Mouse (Mus musculus) 3T3-L1 (cell line): ENCODE results near the gene Pla2g2f.
A peak's percentile ranks its signal among the peaks of the same experiment; 100 is the strongest.

ENCODE experiments used
- DNase-seq: peaks from one replicate; pipeline ENCODE4 v3.0.0-alpha.2; 2015; ENCODE audit warnings: low read depth, low spot score

The Pla2g2f gene

DNA sequence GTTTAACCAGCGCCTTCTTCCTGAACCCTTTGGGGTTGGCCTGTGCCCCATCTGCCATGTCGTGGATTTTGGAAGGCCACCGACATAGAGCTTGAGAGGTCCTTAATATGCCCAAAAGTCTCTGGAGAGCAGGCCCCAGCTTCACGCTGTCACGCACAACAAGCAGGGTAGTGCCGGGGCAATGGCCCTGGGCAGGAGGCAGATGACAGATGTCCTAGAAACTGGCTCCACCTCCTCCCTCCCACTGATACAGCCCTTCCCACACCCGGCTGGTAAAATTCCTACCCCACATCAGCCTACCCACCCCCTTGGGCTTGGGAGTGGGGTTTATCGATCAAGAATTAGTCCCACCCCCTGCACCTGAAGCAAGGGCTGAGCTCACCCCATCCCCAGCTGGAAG lies at the start of gene Pla2g2f:
Gene Pla2g2f, minus strand, starts transcription at position 211 of the 400 bp plus-strand sequence.
- no peak for DNase-seq

DNA sequence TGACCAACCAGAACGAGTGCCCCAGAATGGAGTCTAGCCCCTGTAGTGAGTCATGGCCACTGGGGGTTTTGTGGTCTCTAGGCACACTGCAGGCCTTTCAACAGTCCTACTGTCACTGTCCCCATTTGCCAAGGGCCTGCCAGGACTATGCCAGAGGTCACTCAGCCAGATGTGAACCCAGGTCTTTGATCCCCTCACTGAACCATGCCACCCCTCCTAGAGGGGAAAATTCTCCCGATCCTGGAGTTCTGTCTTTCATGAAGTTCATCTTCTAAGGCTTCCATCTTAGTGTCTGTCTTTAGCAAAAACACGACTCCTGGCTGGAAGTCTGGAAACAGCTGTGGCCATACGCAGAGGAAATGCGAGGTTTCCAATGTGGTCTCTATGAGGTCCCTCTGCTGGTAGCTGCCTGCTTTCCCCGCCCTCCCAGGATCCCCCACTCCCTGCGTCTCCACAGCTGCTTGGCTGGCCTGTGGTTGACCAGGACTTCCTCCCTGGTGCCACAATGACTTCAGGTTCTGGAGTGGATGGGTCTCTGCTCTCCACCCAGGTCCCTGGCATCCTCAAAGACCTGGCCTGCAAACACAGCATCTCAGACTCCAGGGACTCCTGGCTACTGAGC lies 49.6 kb upstream of the Pla2g2f start:
- DNase-seq: no peak

DNA sequence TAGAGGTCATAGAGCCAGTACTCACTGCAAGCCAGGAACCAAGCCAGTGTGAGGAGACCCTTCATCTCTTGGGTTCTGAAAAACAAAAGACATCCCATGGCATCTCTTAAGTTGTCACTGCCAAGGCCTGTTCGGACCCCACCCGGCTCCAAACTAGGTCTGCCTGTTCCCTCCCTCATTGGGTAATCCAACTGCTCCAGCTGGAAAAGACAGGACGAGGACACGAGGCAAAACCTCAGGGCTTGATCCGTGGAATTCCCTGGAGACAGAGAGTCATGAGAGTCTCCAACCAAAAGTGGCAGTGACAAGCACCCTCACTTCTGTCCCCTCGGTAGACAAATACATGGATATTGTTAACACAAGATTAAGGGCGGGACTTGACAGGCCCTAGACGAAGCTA lies 48.7 kb upstream of the Pla2g2f start:
- DNase-seq: no peak

DNA sequence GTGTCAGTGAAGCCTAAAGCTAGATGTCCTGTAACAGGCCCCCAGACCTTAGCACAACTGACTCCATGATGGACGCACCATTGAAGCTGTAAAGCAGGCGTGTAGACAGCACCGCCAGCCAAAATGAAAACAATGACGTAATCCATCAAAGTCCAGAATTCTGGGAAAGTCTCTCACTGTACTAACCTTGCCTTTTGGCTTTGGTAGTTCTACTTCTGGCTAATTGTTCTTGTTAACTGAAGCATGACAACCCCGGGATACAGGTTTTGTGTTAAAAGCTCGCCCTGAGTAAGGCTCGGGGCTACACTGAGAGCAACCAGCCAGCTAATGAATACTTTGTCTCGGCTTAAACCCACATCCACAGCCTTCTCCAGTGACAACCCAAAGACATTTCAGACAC lies 47.8 kb upstream of the Pla2g2f start:
- DNase-seq: no peak

DNA sequence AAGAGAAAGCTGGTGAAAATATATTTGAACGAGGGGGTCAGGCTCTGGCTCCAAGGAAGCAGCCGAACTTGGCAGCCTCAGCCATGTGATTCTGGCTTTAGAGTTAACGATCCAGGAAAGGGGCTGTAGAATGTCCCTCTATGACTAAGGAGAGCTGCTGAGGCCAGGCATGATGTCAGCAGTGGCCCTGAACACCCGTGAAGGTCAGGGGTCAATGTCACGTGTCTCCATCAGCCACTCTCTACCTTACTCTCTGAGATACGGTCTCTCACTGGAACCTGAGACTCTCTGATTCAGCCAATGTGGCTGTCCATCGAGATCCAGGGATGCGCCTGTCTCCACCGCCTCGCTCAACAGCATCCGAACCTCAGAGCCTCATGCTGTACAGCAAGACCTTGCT lies 45.5 kb upstream of the Pla2g2f start:
- no peak for DNase-seq

DNA sequence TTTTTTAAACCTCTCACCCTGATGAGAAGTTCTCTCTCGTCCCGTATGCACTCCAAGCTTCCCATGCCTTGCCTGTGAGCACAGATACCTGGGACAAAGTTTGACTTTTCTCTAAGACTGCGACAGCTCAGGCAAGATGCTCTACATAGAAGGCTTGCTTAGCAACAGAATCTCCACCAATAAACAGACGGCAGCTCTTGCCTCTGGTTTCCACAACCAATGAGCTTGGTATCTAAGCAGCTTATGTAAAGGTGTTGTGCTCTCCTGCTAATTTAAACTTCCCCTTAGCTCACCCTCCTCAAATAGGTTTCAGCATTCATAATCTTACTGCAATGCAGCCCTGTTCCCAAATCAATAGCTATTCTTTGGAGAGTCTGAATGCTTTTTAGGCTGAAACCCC lies 44.2 kb upstream of the Pla2g2f start:
- no peak for DNase-seq

DNA sequence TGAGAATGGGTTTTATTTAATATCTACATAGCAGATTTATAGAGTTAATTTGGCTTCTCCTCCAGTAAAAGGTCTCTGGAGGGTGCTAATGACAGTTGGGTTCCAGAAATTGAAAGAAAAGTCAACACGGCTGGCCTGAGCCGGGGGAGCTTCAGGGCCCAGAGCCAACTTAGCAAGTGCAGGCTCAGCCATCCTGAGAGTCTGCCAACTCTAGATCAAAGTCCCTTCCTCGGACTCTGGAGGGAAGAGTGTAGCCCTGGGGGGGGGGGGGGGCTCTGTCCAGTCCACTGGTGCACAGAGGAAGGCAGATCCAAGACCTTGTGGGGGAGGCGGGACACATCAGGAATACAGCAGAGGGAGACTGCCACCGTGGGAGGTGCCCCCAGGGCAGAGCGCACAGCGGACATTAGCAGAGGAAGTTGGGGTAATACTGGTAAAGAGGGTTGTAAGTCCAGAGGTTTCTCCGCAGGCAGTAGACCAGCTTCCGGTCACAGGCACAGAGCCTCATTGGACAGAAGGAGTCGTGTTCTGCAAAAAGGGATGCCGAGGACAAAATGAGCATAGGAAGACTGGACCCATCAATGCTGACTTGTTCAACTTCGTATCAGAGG lies 42.8 kb upstream of the Pla2g2f start:
- no peak for DNase-seq

DNA sequence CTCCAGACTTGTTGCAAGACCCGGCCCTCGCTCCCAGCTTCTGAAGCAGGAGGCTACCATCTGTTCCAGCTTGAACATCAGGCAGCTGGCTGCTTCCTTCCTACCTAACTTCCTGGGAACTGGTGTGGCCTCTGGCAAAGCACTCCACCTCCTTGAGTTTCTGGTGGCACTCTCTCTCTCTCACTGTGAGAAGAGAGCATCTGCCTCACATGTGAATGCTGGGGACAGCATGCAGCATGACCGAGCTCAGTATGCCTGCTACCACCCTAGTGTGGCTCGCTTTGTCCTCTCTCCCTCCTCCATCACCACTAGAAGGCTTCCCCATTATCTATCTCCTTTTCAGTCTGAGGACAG lies 39.8 kb upstream of the Pla2g2f start:
- DNase-seq: peak; percentile 16

DNA sequence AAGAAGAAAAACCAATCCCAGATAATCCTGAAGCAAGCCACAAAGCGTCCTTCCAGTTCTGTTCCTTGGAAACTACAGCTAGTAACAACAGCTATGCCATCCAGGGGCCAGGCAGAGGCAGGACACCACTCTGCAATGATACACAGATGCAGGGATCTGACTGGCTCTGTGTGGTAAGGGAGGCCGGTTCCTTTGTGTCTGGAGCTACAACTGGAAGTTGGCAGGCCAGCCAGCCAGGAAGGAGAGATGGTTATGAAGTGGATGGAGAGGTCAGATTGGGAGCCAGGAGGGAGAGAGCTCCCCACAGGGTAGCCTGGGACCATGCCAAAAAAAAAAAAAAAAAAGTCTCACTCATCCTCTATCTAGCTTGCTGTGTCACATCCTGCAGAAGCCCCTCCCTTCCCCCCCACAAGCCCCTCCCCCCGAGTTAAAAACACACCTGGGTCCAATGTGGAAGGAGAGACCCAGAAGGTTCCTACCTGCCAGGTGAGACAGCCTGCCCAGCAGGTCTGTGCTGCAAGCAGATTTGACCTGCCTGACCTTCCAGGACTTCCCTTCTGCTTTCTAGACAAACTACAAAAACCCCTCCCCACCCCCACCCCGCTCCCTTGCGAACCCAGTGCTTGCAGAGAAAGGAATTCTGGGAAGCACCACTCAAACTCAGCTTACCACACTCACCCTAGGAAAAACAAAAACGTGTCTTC lies 39.2 kb upstream of the Pla2g2f start:
- peak; percentile 72 for DNase-seq

DNA sequence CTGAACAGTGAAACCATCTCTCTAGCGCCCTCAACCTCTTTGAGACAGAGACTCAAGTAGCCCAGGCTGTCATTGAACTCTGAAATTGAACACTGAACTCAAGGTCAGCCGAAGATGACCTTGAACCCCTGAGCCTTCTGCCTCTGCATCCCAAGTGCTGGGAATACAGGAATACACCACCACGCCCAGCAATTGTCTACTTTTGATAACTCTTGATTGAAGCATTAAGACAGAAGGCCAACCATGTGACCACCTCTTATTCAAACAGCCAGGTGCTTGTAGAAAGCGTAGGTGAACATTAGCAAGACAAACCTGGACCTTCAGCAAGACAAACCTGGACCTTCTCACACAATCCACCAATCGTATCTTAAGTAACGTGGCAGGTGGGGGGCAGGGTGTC lies 36.9 kb upstream of the Pla2g2f start:
- no peak for DNase-seq

DNA sequence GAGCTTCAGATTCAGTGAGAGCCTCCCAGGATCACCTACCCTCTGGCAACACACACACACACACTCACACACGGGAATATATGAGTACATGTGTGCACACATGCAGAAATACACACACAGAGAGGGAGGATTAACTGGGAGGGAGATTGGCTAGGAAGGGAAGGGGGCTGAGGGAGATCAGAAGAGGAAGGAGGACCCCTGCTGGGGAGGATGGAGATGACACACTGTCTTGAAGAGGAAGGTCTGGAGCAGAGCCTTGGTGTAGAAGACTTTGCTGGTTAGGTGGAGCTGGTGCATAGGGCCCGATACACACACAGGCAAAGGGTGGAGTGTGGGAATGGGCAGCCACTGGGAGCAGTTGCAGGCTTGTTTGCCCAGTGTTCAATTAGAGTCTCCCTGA lies 35.9 kb upstream of the Pla2g2f start:
- peak; percentile 32 for DNase-seq

DNA sequence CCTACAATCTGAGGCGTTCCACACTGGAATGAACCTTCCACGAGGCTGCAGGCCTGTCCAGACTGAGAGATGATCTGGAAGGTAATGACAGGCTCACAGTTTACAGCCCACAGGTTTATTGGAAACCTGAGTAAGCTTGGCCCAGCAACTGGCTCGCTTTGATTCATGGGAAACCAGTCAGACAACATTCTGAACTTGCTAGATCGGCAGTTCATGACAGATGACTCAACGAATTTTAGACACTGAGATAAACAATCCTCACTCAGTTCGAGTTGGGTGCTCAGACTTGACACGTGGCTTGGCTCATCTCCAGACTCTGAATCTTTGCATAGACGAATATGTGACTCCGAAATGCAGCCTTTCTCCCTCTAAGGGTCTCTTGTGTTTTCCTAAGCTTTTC lies 35.2 kb upstream of the Pla2g2f start:
- DNase-seq: peak; percentile 75

DNA sequence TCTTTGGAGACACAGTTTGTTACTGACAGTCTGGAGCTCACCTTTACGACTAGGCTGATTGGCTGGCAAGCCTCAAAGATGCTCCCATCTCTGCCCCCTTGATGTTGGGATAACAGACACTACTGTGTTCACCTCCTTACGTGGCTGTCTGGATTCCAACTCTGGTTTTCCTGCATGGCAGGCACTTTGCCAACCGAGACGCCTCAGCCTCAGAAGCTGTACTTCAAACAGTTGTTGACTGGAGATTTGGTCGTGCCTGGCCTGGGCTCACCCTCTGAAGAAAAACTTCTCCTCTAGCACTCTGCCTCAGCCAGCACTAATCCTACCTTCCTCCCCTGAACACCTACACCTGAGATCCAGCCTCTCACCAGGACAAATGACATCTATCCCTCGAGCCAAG lies 34.0 kb upstream of the Pla2g2f start:
- DNase-seq: no peak

DNA sequence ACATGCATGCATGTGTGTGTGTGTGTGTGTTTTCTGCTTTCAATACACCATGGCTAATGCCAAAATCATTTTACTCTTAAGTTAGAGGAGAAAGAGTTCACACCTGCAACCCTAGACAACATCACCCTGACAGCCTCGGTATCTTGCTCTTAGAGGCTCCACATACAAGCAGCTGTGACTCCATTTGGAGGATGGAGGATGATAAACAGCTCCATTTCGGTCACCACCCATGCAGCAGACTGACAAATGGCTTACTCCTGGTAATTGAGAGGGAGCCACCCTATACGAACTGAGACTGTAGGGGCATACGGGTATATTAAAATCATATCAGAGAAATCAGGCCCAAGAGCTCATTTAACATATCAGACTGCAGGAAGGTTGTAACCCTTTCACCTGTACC lies 31.0 kb upstream of the Pla2g2f start:
- DNase-seq: no peak

DNA sequence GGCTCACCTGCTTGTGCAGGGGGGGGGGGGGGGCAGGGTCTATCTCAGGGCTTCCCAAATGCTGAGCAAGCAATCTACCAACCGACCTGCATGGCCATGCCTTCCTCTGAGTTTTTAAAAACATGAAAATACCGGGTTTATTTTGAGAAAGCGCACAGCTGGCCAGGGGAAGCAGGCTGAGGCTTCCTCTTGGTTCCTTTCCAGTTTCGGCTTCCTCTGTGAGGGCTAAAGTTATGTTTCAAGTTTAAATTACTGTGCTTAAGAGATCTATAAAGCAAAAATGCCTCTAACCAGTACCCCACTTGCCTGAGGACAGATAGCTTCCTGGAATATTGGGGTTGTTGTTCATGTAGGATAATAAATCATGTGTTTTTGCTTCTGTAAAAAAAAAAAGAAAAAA lies 28.7 kb upstream of the Pla2g2f start:
- no peak for DNase-seq

DNA sequence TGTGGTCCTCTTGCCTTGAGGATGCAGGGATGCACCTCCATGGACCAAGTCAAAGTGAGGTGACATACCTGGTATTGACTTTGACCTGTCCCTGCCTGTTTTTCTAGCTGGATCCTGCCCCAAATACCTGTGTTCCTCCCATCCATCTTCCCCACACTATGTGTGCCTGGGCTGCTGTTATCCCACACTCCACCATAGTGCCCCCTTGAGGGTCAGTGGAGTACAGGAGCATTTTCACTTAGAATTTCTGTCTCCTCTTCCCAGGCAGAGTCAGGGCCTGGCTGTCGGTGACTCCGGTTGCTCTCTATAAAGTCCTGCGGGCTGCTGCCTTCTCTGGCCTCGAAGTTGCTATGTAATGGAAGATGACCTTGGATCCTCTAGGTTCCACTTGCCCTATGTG lies 28.3 kb upstream of the Pla2g2f start:
- DNase-seq: no peak

DNA sequence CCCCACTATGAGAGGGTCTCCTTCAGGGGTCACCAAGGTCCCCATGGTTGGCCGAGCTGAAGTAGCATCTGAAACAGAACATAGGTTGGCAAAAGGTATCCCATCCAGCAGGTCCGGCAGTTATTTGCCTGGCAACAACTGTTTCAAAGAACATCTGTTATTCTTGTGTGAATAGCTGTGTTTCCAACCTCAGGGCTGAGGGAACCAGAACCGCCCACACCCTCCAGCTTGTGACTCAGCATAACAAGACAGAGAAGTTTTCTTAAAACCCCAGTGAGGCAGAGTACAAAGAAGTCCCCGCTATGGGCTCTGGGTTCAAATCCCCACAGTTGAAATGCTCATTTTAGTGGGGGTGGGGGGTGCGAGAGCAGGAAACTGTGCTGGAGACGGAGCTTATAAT lies 24.7 kb upstream of the Pla2g2f start:
- peak; percentile 74 for DNase-seq

DNA sequence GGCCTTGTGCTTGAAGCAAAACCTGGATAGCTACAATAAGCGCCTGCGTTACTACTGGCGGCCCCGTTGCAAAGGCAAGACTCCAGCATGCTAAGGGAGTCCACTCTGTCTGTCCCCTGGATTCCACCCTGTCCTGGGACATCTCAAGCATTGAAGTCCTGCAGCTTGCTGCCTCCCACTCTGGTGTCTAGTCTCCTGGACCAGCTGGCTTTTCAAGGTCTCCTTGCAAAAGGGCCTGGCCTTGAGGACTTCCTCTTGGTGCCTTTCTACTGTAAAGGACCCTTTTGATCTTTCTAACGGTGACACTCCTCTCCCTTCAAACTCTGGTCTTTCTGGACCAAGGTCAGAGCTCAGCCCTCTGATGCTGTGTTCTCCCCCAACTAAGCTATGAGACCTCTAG lies 22.9 kb upstream of the Pla2g2f start:
- DNase-seq: no peak

DNA sequence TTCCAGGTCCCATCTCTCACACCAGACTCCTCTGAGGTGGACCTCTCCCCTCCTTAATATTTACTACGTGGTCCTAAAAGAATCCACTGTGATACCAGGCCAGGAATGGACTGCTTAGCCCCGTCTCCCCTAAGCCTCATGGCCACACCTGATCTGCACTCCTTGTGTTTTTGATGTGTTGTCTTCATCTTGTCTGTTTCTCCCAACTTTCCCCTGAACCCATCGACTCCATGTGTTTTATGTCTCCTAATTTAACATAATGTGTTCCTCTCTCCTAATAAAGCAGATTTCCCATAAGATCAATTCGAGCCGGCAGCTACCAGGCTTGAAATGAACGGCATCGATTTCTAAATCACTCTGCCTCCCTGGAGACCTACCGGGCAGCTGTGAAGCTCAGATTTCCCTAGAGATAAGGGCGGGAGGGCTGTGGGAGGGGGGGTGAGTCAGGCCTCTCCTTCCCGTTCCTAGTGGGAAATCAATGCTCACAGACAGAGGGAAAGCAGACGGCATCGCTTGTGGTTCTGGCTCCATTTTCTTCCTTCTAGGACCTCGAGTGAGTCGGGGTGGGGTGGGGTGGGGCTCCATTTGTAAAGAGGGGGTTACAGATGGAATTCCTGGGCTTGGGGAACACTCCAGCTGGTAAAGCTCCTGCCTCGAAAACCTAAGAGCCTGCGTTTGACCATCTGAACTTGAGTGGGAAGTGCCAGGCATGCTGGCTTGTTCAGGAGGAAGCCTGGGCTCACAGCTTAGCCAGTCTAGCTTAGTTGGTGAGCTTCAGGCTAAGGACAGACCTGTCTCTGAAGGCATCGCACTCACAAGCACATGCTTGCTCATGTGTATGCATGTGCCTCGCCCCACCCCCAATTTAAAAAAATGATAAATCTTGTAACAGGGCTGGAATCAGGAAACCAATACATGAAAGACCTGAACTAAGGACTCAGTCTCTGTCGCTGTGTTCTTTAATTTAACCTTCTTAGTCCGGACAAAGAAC lies 20.3 kb upstream of the Pla2g2f start:
- DNase-seq: no peak

DNA sequence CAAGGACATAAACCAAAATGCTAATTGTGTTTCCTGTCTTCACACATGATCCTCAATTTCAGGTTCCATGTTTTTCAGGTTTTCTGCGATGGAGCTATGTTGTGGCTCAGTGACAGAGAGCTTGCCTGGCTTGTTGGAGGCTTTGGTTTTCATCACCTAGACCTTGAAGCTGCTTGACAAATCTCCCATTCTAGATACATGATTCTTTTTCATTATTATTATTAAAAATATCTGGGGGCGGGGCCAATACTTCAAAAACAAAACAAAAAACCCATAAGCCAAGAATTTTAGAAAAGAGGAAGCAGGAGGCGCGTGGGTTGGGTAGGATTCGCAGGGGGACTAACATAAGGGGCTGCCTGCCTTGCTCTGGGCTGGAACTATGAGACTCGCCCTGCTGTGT lies 18.0 kb upstream of the Pla2g2f start, which contains the start of gene Pla2g2d:
Gene Pla2g2d, plus strand, starts transcription at position 301 of the 400 bp plus-strand sequence.
- no peak for DNase-seq

DNA sequence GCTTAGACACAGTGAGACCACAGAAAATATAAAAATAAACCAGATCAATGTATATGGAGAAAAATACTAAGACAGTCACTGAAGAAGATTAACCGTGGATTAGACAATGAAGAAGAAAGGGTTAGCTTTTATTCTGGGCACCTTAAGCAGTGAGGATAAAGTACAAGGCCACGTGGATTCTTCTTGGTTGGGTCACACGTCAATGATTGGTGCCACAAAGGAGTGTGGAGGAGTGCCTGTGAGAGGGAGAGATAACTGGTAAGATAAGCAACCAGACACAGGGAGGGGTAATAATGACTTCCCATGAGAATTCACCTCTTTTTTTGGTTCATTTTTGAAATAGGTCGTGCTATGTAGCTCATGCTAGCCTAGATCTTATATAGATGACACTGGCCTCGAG lies 15.0 kb upstream of the Pla2g2f start:
- DNase-seq: no peak

DNA sequence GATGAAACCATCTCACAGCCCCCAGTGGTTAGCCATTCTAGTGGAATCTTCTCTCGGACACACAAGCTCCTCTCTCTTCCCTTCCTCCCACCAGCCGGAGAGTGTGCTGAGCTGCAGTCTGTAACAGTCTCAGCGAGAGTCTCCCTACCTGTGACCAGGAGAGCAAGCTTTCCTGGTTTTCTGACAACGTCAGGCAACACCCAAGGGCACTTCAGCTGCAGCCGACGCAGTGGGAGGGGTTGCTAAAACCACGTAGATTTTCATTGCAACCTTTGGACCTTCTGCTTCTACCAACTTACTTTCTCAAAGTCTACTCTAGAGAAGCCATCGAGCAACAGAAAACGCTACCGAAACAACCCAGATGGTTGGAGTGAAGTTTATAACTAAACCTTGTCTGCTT lies 14.5 kb upstream of the Pla2g2f start:
- DNase-seq: no peak
